Mouse (Mus musculus): ENCODE results near the gene 2610001J05Rik.

DNA sequence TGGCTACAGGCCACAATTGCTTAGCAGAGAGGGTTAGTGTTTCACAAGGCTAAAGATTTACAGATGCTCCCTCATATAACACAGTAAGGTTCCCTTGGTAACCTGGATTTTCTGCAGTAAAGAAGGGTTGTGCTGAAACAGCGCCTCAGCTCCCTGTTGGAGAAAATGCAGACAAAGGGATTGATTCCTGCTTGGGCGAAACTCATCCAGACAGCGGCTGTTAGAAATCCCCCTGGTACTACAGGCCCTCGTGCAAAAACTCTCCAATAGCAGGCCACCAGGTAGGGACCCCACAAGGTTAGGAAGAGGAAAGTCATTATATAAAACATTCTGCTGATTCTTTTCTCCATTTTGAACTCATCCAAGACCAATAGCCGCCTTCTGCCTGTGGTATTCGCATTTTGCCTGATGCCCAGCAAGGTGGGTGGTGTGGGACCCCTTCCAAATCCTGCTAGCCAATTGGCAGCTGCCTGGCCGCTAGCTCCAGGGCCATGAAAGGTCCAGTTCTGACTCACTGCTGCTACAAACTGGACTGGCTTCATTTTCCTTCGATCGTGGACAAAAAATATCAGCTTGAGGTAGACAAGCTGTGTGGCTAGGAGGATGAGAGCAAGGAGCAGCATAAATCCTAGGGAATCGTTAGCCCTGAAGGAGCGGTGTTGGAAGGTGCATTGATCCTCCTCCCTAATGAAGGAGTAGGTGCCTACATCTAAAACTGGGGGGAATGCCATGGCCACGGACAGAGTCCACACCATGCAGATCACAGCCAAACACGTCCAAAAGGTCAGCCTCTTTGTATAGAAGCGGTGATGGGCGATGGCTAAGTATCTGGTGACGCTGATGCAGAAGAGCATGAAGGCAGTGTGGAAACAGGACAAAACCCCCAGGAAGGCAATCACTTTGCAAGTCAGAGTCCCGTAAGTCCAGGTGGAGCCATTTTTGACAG is 35.3 kb downstream of the 2610001J05Rik start:
- TF ChIP-seq TAL1 (IDR thresholded peaks at IDR 0.05; ENCODE audit: low read length) (no peak), GATA1 (IDR thresholded peaks at IDR 0.05; ENCODE audit: low read length) (no peak)

Measured in erythroblast, embryonic 14.5 days (primary cell).